Mouse (Mus musculus): ENCODE results near the gene Msi2. TPM values are rescaled to one million over a fixed set of nuclear protein-coding genes. Genes with fewer than 3 reads are reported as not detected.

Msi2 gene
- polyA plus RNA-seq, 1 experiment from 2014 or later = 40.1 TPM

DNA sequence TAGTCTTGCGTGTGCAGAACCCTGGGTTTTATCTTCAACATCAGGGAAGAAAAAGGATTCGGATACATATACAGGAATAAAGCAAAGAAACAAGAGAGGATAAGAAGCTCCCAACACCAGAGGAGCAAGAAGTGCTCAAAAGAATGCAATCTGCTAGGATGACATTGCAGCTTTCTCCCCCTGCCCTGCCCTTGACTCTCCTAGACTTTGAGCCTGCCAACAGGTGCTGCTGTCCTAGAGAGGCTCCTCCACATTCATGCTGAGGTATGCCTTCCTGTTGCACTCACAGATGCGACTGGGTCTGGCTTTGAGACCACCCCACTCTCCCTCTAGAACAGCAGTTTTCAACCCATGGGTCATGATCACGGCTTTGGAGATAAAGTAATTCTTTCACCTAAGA is 96.5 kb downstream of the Msi2 start:
- H3K9ac ChIP-seq (ENCODE audit: low read depth, low read length) = no peak overlapping the region
- no peak overlapping the region for H3K4me3 ChIP-seq (ENCODE audit: low read depth, low read length)
- H3K9me3 ChIP-seq (ENCODE audit: control insufficient read depth, low read length) = no peaks in the 10 kb centered on the region
- no peak for DNase-seq (ENCODE audit: low spot score)
- H3K4me2 ChIP-seq (replicated peaks; ENCODE audit: low read depth, low read length) = no peak overlapping the region
- H3K4me1 ChIP-seq (replicated peaks; ENCODE audit: control insufficient read depth, insufficient read depth, low read length) = peaks cover 21% of the 10 kb centered on the region
- H3K36me3 ChIP-seq (ENCODE audit: control insufficient read depth, insufficient read depth, low read length) = no peaks in the 10 kb centered on the region
- 89% methylated on average over 4 of the region's 4 CpGs for WGBS
- ATAC-seq (ENCODE audit: low FRiP score) = no peak
- no peak overlapping the region for H3K27ac ChIP-seq (ENCODE audit: low read depth, low read length)
- H3K27me3 ChIP-seq (ENCODE audit: control insufficient read depth, insufficient read depth, low read length) = no peaks in the 10 kb centered on the region

DNA sequence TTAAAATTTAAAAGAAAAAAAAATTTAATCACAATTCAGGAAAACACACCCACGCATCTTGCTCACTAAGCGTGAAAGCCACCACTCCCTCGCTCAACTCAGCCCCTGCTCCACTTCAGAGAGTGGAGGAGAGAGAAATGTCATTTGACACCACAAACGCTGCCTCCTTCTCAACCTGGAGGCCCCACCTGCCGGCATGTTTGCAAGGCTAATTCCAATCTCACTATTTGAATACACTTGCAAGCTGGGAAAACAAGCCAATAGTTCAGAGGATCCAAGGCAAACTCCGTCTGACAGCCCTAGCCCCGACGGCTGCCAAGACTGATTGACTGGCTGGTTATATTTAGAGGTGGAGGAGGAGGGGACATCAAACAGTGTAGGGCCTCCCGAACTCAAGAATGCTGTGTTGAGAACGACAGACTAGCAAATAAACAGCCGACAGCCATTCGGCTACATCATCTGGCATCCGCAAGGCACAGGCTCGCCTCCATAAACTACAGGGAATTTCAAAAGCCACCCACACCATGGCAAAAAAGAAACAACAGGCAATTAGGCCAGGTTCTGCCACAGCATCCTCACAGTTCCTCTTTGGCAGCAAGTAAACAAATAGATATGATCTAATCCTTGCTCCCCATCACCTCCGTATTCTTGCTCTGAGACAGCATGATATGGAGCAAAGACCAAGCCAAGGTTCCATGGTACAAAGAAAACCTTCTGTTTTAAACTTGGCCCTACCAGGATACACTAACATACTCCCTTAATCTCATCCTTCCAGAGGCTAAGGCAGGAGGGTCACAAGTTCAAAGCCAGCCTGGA is 97.9 kb downstream of the Msi2 start:
- ATAC-seq (ENCODE audit: low FRiP score) = no peak
- no peak overlapping the region for H3K27ac ChIP-seq (ENCODE audit: low read depth, low read length)
- no peak overlapping the region for H3K4me3 ChIP-seq (ENCODE audit: low read depth, low read length)
- no peak overlapping the region for H3K9ac ChIP-seq (ENCODE audit: low read depth, low read length)
- peaks cover 21% of the 10 kb centered on the region for H3K4me1 ChIP-seq (replicated peaks; ENCODE audit: control insufficient read depth, insufficient read depth, low read length)
- peak; percentile 30 for DNase-seq (ENCODE audit: low spot score)
- H3K27me3 ChIP-seq (ENCODE audit: control insufficient read depth, insufficient read depth, low read length) = no peaks in the 10 kb centered on the region
- H3K36me3 ChIP-seq (ENCODE audit: control insufficient read depth, insufficient read depth, low read length) = no peaks in the 10 kb centered on the region
- no peaks in the 10 kb centered on the region for H3K9me3 ChIP-seq (ENCODE audit: control insufficient read depth, low read length)
- H3K4me2 ChIP-seq (replicated peaks; ENCODE audit: low read depth, low read length) = no peak overlapping the region
- WGBS = 20% methylated on average over 15 of the region's 15 CpGs

DNA sequence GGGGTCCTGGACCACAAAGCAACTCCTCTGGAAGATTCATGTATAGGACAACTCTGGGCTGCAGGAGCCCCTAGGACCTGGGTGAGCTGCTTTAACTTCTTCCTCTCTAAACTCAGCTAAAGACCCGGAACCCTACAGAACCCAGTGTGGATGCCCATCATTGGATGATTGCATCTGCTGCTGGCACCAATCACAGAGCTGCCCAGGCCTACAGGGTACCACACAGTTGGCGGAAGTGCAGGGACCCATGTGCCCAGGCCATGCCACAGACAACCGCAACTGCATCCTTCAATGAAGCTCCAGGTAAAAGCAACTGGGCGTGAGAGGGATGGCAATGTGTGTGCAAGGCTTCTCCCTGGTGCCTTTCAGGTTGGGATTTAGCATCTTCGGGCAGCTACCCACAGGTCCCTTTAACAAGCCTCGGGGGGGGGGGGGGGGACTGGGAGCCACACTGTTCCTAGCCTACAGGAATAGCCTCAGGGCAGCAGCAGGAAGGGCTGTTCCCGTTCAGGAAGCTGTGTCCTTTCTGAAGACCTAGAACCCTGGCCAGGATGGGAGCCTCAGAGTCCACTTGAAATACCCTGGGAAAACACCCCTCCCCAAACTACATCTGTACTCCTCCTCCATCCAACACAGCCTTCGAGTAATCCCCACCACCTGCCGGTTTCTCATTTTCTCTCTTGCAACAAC is 98.7 kb downstream of the Msi2 start:
- ATAC-seq (ENCODE audit: low FRiP score) (no peak), DNase-seq (ENCODE audit: low spot score) (no peak)
- no peak overlapping the region for H3K9ac ChIP-seq (ENCODE audit: low read depth, low read length)
- H3K36me3 ChIP-seq (ENCODE audit: control insufficient read depth, insufficient read depth, low read length) = no peaks in the 10 kb centered on the region
- peak overlapping the region; percentile 37; the same call in 1 of the 2 replicates for H3K27ac ChIP-seq (ENCODE audit: low read depth, low read length)
- H3K9me3 ChIP-seq (ENCODE audit: control insufficient read depth, low read length) = no peaks in the 10 kb centered on the region
- WGBS = 56% methylated on average over 9 of the region's 9 CpGs
- peaks cover 21% of the 10 kb centered on the region for H3K4me1 ChIP-seq (replicated peaks; ENCODE audit: control insufficient read depth, insufficient read depth, low read length)
- no peaks in the 10 kb centered on the region for H3K27me3 ChIP-seq (ENCODE audit: control insufficient read depth, insufficient read depth, low read length)
- no peak overlapping the region for H3K4me2 ChIP-seq (replicated peaks; ENCODE audit: low read depth, low read length)
- no peak overlapping the region for H3K4me3 ChIP-seq (ENCODE audit: low read depth, low read length)

DNA sequence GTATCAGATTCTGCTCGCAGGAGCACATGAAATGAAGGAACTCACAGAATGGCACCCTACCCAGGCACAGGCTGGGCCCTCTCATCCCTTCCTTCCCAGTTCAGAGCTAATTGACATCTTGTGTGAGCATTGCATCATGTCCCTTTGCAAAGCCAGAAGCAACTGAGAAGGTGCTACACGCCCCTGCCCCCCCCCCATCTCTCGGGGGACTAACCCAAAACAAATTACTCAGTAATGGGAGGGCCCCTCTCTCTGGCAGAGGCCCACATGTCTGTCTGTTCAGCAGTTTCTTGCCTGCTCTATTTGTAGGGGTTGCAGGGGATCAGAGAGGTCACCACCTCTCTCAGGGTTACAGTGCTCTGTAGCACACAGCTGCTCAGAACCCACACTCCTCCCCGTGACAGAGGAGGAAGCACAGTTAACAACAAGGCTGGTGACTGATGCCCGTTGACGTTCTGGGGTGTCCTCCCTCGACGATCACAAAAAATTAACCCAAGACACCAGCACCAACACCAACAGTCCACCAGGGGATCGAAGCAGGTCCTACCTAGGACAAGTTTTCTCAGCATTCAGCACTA is 99.5 kb downstream of the Msi2 start:
- ATAC-seq (ENCODE audit: low FRiP score) (peak; percentile 49; the same call in 1 of the 2 replicates), DNase-seq (ENCODE audit: low spot score) (no peak)
- WGBS = 26% methylated on average over 9 of the region's 9 CpGs
- H3K9ac ChIP-seq (ENCODE audit: low read depth, low read length) = no peak overlapping the region
- H3K4me1 ChIP-seq (replicated peaks; ENCODE audit: control insufficient read depth, insufficient read depth, low read length) = peaks cover 21% of the 10 kb centered on the region
- H3K27me3 ChIP-seq (ENCODE audit: control insufficient read depth, insufficient read depth, low read length) = no peaks in the 10 kb centered on the region
- no peaks in the 10 kb centered on the region for H3K36me3 ChIP-seq (ENCODE audit: control insufficient read depth, insufficient read depth, low read length)
- peak overlapping the region; percentile 37; the same call in 1 of the 2 replicates for H3K27ac ChIP-seq (ENCODE audit: low read depth, low read length)
- no peak overlapping the region for H3K4me3 ChIP-seq (ENCODE audit: low read depth, low read length)
- H3K4me2 ChIP-seq (replicated peaks; ENCODE audit: low read depth, low read length) = no peak overlapping the region
- H3K9me3 ChIP-seq (ENCODE audit: control insufficient read depth, low read length) = no peaks in the 10 kb centered on the region

DNA sequence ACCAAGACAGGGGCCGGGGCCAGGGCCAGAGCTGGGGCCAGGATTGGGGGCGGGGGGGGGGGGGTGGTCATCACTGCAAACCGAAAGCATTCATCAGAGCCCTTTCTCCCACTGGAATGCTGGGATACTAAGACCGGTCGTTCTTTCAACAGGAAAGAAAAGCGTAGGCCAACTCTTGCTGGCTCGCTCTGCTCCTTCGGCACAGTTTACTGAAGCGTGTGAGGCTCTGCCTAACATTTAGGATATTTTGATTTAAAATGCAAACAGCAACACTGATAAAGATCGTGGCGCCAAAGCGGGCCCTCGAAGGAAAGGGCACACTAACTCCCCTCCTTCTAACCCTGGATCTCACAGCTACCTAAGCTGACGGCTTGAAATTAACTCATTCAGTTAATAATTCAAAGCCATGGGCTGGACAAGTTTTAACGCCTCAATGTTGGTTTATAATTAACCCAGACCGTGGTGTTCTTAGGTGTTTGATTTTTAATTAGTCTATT is 100.3 kb downstream of the Msi2 start:
- Histone ChIP-seq H3K9me3 (ENCODE audit: control insufficient read depth, low read length) (no peaks in the 10 kb centered on the region), H3K36me3 (ENCODE audit: control insufficient read depth, insufficient read depth, low read length) (no peaks in the 10 kb centered on the region), H3K27ac (ENCODE audit: low read depth, low read length) (0 out of 2 replicates have a peak overlapping the region, but pooled peaks have one; percentile 2), H3K9ac (ENCODE audit: low read depth, low read length) (no peak overlapping the region), H3K4me3 (ENCODE audit: low read depth, low read length) (no peak overlapping the region), H3K27me3 (ENCODE audit: control insufficient read depth, insufficient read depth, low read length) (no peaks in the 10 kb centered on the region), H3K4me2 (replicated peaks; ENCODE audit: low read depth, low read length) (no peak overlapping the region), H3K4me1 (replicated peaks; ENCODE audit: control insufficient read depth, insufficient read depth, low read length) (peaks cover 21% of the 10 kb centered on the region)
- DNase-seq (ENCODE audit: low spot score) (no peak), ATAC-seq (ENCODE audit: low FRiP score) (no peak)
- 61% methylated on average over 16 of the region's 16 CpGs for WGBS

DNA sequence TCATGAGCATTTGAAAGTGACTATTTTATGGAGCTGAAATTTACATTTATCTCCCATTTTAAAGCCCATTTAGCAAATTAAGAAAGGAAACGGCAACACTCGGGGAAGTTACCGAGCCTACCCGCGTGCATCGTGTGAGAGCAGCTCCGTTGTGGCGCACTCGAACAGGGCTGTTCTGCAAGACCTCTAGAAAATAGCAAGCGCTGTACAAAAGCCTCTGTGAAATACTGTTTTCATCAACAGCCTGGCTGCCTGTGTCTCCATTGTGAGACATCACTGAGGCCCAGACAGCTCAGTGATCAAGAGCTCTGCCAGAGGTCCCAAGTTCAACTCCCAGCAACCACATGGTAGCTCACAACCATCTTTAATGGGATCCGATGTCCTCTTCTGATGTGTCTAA is 100.9 kb downstream of the Msi2 start:
- H3K27ac ChIP-seq (ENCODE audit: low read depth, low read length) = no peak overlapping the region
- DNase-seq (ENCODE audit: low spot score) (no peak), ATAC-seq (ENCODE audit: low FRiP score) (no peak)
- H3K4me2 ChIP-seq (replicated peaks; ENCODE audit: low read depth, low read length) = no peak overlapping the region
- WGBS = 92% methylated on average over 11 of the region's 11 CpGs
- H3K4me1 ChIP-seq (replicated peaks; ENCODE audit: control insufficient read depth, insufficient read depth, low read length) = peaks cover 24% of the 10 kb centered on the region
- H3K27me3 ChIP-seq (ENCODE audit: control insufficient read depth, insufficient read depth, low read length) = no peaks in the 10 kb centered on the region
- no peak overlapping the region for H3K4me3 ChIP-seq (ENCODE audit: low read depth, low read length)
- no peak overlapping the region for H3K9ac ChIP-seq (ENCODE audit: low read depth, low read length)
- no peaks in the 10 kb centered on the region for H3K36me3 ChIP-seq (ENCODE audit: control insufficient read depth, insufficient read depth, low read length)
- no peaks in the 10 kb centered on the region for H3K9me3 ChIP-seq (ENCODE audit: control insufficient read depth, low read length)

DNA sequence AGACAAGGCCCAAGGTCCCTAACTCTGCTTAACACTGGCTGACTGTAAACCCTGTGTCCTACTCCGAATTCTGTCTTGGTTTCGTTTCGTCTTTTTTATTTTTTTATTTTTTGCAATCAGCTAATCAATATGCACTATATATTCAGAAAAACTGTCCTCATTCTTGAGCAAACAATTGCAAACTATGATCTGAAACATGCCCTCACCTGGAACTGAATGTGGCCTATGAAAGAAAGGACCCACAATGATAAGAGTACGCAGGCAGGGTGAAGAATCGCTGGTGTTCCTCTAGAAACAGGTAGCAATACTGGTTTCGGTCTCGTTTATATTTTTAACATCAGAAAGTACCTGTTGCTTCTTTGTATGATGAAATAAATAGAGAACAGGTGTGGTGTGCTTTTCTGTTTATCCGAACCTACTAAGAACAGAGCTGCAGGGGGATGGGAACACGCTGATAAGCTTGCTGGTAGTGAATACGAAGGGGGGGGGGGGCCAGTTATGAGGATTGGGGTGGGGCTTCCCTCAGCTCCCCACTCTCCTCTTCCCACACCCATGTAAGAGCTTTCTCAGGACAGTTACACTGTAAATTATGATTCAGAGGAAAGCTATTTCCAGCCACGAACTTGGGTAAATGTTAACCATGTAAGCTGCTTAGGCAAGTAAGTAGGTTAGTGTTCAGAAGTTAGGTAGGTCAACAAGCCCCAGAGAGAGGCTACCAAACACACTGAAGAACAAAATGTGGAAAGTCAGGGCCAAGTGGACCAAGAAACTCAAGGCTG is 103.6 kb downstream of the Msi2 start:
- WGBS = 93% methylated on average over 11 of the region's 11 CpGs
- no peak for DNase-seq (ENCODE audit: low spot score)
- Histone ChIP-seq H3K4me2 (replicated peaks; ENCODE audit: low read depth, low read length) (no peak overlapping the region), H3K4me1 (replicated peaks; ENCODE audit: control insufficient read depth, insufficient read depth, low read length) (peaks cover 13% of the 10 kb centered on the region; the same call in 1 of the 2 replicates), H3K9ac (ENCODE audit: low read depth, low read length) (no peak overlapping the region), H3K4me3 (ENCODE audit: low read depth, low read length) (no peak overlapping the region), H3K9me3 (ENCODE audit: control insufficient read depth, low read length) (no peaks in the 10 kb centered on the region), H3K27ac (ENCODE audit: low read depth, low read length) (no peak overlapping the region), H3K27me3 (ENCODE audit: control insufficient read depth, insufficient read depth, low read length) (no peaks in the 10 kb centered on the region), H3K36me3 (ENCODE audit: control insufficient read depth, insufficient read depth, low read length) (no peaks in the 10 kb centered on the region)
- ATAC-seq (ENCODE audit: low FRiP score) = no peak

DNA sequence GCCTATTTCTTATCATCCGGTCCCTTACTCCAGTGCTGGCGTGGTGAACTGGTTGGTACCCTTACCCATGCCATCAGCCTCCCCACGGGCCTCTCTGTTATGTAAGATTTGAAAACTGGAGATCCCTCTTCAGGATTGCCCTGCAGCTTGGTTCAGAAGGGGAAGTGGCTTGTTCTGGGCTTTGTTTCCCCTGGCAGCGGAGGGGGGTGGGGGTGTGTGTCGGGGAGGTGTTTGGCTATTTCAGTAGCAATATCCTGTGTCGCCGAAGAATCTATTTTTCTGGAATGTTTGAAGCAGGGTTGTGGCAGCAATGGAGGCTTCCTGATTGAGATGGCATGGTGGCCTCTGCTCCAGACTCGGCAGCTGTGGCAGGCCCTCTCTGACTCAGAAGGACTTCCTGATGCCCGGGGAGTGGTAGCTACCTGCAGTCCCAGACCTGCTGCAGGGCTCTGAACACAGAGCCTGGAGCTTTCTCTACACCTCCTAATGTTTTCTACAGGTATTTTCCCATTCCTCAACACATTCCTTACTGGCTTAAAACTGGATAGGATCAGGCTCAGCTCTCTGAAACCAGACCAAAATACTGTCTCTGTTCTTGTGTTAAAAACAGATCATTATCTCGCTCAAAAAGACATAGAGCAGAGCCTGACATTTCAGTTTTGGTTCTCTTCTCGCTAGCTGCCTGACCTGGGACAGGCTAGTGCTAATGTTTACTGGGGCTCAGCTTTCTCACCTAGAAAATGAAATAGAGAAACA is 104.4 kb downstream of the Msi2 start:
- Histone ChIP-seq H3K27ac (ENCODE audit: low read depth, low read length) (0 out of 2 replicates have a peak overlapping the region, but pooled peaks have one; percentile 2), H3K9me3 (ENCODE audit: control insufficient read depth, low read length) (no peaks in the 10 kb centered on the region), H3K4me3 (ENCODE audit: low read depth, low read length) (no peak overlapping the region), H3K36me3 (ENCODE audit: control insufficient read depth, insufficient read depth, low read length) (no peaks in the 10 kb centered on the region), H3K9ac (ENCODE audit: low read depth, low read length) (no peak overlapping the region), H3K4me2 (replicated peaks; ENCODE audit: low read depth, low read length) (no peak overlapping the region), H3K27me3 (ENCODE audit: control insufficient read depth, insufficient read depth, low read length) (no peaks in the 10 kb centered on the region), H3K4me1 (replicated peaks; ENCODE audit: control insufficient read depth, insufficient read depth, low read length) (0 out of 2 replicates have a peak, but pooled peaks cover 9% of the 10 kb centered on the region)
- 84% methylated on average over 11 of the region's 11 CpGs for WGBS
- DNase-seq (ENCODE audit: low spot score) (no peak), ATAC-seq (ENCODE audit: low FRiP score) (no peak)

Measured in hindbrain, embryonic 11.5 days (tissue).